Mouse (Mus musculus): ENCODE measurements around the gene Slc39a12.

The Slc39a12 gene

GRCm38 (mm10) chr2:14388162-14388561 lies at the start of gene Slc39a12:
Gene Slc39a12, plus strand, starts transcription at chr2:14388316.
- in situ Hi-C loops (cut with MboI; ENCODE audit: low sequenced_read_pairs) = no loop called here

DNA sequence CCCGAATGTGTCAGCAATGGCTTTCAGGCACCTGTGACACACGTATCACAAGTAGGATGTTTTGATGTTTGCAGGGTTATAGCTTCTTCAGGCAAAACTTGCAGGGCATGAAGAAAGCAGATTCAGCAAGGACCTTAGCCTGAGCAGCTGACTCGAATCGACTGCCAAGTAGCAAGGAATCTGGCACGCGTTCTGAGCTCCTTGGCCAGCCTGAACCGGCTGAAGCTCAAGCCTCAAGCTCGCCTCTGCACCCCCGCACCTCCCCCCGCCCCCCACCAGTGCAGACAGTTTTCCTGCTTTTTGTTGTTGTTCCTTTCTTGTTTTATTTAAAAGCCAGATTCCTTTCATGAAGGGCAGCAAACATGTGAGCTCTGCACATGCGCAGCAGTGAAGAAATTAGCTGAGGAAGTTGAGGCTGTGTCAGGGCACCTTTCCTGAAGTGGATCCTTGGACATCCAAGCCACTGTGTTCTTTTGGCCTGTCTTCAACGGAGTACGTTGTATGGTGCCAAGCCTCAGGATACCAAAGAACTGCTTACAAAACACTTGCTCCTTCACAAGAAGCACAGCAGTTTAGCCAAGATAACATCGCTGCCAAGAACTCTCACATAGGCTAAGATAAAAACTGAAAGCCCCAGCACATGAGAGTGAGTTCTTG lies 46.3 kb upstream of the Slc39a12 start:
- in situ Hi-C loops (cut with MboI; ENCODE audit: low sequenced_read_pairs) = no loop called here

DNA sequence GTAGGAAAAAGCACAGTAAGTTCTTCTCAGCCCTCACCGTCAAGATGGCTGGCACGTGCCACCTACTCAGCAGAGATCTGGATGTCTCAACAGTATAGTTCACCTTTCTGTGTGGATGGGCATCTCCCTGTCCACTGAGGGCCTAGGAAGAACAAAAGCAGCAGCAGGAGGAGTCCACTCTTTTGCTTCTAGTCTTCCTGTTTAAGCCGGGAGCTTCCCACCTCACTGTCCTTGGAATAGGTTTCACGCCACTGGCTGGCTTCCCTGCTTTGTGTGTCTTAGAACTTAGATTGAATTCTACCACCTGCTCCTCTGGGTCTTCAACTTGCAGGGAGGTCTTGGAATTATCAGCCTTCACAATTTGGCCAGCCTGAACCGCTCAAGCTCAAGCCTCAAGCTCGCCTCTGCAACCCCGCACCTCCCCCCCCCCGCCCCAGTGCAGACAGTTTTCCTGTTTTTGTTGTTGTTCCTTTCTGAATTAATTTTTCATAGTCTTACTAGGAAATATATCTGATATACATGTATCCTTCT lies 45.7 kb upstream of the Slc39a12 start:
- in situ Hi-C loops (cut with MboI; ENCODE audit: low sequenced_read_pairs) = no loop called here

DNA sequence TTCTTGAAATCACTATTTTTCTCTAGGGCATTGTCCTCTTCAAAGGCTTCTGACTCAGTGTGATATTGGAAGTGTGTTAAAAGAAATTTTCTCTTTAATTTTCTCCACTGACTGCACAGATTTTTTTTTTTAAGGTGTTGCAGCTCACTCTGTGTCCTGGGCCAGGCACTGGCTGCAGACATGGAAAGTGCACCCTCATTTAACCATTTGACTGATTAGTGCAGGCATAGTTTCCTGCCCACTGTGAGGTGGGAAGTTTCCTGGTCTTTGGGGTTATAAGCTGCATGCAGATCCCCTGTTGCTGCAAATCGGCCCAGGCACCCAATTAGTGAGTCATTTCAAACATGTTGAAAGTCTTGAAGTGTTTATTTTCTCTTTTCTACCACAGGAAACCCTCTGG lies 740 bp downstream of the Slc39a12 start:
- in situ Hi-C loops (cut with MboI; ENCODE audit: low sequenced_read_pairs) = no loop called here

GRCm38 (mm10) chr2:14390900-14391299 lies 2.8 kb downstream of the Slc39a12 start:
- in situ Hi-C loops (cut with MboI; ENCODE audit: low sequenced_read_pairs) = no loop called here

GRCm38 (mm10) chr2:14403000-14403399 lies 14.9 kb downstream of the Slc39a12 start:
- in situ Hi-C loops (cut with MboI; ENCODE audit: low sequenced_read_pairs) = no loop called here

DNA sequence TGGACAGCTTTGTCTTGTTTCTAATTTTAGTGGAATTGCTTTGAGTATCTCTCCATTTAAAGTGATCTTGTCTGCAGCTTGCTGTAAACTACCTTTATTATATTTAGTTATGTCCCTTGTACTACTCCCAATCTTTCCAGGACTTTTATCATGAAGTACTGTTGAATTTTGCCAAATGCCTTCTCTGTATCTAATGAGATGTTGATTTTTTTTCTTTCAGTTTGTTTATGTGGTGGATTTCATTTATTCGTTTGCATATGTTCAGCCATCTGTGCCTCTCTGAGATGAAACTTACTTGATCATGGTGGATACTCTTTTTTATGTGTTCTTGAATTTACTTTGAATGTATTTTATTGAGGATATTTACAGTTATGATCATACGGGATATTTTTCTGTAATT lies 40.9 kb downstream of the Slc39a12 start:
- in situ Hi-C loops (cut with MboI; ENCODE audit: low sequenced_read_pairs) = no loop called here

- in situ Hi-C loops (cut with MboI; ENCODE audit: low sequenced_read_pairs) = no loop called here
Observed at GRCm38 (mm10) chr2:14447322-14447721, 59.2 kb downstream of the Slc39a12 start.

- in situ Hi-C loops (cut with MboI; ENCODE audit: low sequenced_read_pairs) = no loop called here
Observed at GRCm38 (mm10) chr2:14450866-14451265, 62.8 kb downstream of the Slc39a12 start.

DNA sequence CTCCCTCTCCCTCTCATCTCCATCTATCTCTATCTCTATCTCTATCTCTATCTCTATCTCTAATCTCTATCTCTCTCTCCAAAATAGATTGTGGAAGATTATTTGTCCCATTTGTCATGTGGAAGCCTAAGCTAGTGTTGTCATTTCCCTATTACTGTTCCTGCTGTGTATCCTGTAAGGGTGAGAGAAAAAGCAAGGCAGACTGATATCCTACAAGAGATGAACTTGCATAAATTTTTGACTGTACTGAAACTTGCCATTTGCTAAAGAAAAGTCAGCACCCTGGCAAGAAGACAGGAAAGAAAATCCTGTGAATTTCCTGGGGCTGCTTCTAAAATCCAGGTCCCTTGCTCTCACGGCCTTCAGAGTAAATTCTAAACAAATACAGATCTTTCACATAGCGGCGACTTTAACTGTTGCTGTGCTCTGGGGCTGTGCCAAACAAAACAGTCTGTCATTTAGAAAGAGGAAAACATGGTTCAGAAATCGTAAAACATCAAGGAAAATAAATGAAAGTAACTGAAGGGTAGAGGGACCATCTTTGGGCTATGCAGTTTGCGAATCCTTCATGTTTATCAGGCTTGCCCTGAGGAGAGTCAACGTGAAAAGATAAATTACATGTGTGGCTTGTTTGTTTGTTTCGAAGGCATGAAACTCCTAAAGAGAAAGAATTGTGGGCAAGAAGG lies 67.0 kb downstream of the Slc39a12 start:
- in situ Hi-C loops (cut with MboI; ENCODE audit: low sequenced_read_pairs) = no loop called here

DNA sequence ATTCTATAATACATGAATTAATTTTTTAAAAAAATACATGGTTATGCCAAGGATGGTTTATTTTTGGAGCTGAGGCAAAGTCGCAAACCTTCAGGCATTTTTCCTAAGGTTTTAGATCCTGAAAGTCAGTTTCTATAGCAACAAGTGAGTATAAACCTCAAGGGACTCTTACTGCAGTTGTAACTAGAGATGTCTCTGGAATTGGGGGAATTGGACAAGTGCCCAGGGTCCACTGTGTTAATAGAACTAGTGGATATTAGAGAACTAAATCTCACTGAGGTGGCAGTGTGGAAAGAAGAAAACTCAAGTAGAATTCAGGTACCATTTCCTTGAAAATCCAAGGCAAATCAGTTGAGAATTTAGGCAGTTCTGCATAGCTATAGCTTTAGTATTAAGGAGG lies 76.3 kb downstream of the Slc39a12 start:
- in situ Hi-C loops (cut with MboI; ENCODE audit: low sequenced_read_pairs) = no loop called here

- in situ Hi-C loops (cut with MboI; ENCODE audit: low sequenced_read_pairs) = no loop called here
Observed at GRCm38 (mm10) chr2:14494132-14494531, 106.0 kb downstream of the Slc39a12 start.

GRCm38 (mm10) chr2:14496150-14496549 lies 108.0 kb downstream of the Slc39a12 start:
- in situ Hi-C loops (cut with MboI; ENCODE audit: low sequenced_read_pairs) = no loop called here

DNA sequence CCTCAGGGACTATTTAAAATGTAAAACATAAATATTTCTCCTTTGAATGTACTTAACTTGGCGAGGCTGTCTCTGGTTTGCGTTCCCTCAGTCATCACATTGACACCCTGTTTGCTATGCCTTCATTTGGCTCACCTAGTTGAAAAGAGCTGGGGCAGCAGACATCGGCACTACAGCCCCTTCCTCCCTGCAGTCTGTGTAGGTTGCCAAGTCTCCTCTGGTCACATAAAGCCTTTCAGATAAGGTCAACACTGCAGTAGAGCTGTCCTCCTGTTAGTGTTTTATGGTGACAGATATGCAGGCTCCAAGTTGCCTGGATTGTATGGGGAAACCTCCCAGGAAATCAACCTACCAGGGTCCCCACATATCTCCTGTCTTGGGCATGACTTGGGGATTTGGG lies 114.4 kb downstream of the Slc39a12 start:
- in situ Hi-C loops (cut with MboI; ENCODE audit: low sequenced_read_pairs) = no loop called here

GRCm38 (mm10) chr2:14518237-14518636 lies 130.1 kb downstream of the Slc39a12 start:
- in situ Hi-C loops (cut with MboI; ENCODE audit: low sequenced_read_pairs) = no loop called here

DNA sequence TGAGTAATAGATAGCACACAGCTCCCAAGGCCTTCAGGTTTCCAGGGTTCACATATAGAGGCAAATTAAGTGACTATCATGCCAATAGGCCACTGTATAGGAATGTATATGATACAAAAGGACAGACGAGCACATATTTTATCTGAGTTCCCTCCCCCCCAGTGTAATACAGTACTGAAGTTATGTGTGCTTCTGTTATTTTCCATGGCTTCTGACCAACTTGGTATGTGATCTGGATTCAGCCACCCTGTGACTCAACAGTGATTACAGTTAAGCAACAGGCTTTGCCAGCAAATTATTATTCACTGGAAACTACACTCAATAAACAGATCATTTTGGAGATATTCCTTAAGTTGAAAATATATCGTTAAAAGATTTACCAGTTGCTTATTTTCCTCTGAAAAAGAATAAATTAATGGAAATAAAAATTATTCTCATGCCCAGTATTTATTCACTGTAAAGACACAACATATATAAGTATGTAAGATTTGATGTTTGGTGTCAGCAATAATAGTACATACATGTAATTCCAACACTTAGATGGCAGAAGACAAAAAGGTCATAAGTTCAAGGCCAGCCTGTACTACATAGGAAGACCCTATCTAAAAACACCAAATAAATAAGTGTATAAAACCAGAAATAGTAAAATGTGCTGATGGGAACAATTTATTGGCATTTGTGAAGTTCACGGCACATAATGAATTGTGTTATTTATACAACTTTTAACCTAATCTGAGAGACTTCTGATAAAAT lies 146.4 kb downstream of the Slc39a12 start:
- in situ Hi-C loops (cut with MboI; ENCODE audit: low sequenced_read_pairs) = no loop called here

DNA sequence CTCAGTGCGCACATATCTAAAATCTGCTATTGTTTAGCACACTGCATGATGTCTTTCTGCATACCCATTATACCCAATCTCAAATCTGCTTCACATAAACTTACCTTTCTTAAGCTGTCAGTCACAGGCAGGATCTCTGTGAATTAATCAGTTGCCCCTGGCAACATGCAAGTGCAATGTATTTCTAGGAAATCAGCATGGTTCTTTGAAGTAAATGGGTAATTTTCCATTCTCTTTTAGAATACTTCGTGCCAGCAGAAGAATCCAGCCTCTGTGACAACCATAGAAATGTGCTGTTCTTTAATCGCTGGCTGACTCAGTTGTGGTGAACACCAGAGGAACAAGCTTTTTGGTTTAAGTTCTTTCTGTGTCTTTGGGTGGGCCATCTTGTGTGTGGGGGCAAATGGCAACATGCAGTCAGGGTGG lies 147.1 kb downstream of the Slc39a12 start:
- in situ Hi-C loops (cut with MboI; ENCODE audit: low sequenced_read_pairs) = no loop called here

GRCm38 (mm10) chr2:14537781-14538180 lies 149.7 kb downstream of the Slc39a12 start:
- in situ Hi-C loops (cut with MboI; ENCODE audit: low sequenced_read_pairs) = no loop called here

- in situ Hi-C loops (cut with MboI; ENCODE audit: low sequenced_read_pairs) = no loop called here
Observed at GRCm38 (mm10) chr2:14543355-14543754, 155.2 kb downstream of the Slc39a12 start.

- in situ Hi-C loops (cut with MboI; ENCODE audit: low sequenced_read_pairs) = no loop called here
Observed at GRCm38 (mm10) chr2:14543773-14544172, 155.7 kb downstream of the Slc39a12 start.
